Mouse (Mus musculus): ENCODE data around the gene Sphk2. TPM values are rescaled to one million over a fixed set of nuclear protein-coding genes. Genes with fewer than 3 reads are reported as not detected.
A peak's percentile ranks its signal among the peaks of the same experiment; 100 is the strongest.

Sphk2 gene
- total RNA-seq, 2 experiments from 2014 or later = 30.1 to 33.3 TPM

DNA sequence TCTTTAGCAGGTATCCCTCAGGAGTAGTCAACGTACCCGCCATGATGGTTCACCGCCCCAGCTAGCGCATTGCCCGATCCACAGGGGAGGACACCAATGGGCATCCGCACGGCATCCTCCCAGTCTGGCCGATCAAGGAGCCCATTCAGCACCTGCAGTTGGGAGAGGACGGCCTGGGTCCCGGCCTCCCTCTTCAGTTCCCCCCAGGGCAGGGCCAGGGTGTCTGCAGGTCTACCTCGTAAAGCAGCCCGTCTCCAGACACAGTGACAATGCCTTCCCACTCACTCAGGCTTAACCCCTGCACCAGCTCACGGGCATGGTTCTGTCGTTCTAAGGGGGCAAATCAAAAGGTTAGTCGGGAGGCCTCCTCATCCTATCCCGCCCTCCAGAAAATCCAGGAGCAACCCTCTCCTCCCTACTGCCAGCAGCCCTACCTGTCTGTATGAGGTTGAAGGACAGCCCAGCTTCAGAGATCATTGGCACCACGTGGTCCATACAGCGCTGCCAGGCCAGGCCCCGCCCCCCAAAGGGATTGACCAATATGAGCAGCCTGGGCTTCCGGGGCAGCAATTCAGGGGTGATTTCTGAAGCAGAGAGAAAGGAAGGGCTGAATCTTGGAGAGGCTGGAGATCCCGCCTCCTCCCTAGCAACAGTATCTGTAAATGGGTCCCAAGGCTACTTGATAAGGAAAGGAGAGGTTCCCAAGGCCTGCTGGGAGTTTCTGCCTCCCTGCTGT lies 5.6 kb downstream of the Sphk2 start:
- DNase-seq (ENCODE audit: low spot score in 2 of 2) = peak in 1 of 2 experiments; percentile 59

DNA sequence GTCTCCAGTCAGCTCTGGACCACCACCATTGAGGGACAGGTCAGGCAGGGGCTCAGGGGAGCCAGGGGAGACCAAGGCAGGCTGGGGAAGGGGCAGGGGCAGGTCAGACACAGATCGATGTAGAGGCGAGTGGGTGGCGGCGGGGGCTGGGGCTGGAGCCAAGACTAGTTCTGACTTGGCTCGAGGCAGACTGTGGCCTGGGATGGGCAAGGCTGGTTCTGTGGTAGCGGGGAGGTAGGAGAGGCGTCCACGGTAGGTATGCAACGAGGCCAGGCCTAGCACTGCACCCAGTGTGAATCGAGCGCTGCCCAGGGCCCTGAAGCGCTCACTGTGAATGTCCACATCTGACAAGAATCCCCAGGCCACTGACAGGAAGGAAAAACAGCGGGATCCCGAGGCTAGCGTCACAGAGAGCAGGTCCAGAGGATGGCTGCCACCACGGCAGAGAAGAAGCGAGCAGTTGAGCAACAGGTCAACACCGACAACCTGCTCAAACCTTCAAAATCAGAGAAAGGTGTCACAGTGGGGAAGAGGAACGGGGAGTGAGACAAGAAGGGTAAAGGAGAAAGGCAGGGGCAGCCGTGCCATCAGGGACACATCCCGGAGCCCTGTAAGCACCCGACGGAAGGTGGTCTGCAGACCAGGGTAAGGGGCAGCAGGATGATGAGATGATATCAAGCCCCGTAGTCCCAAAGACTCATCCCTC lies 6.3 kb downstream of the Sphk2 start:
- no peak for DNase-seq (ENCODE audit: low spot score in 2 of 2)

DNA sequence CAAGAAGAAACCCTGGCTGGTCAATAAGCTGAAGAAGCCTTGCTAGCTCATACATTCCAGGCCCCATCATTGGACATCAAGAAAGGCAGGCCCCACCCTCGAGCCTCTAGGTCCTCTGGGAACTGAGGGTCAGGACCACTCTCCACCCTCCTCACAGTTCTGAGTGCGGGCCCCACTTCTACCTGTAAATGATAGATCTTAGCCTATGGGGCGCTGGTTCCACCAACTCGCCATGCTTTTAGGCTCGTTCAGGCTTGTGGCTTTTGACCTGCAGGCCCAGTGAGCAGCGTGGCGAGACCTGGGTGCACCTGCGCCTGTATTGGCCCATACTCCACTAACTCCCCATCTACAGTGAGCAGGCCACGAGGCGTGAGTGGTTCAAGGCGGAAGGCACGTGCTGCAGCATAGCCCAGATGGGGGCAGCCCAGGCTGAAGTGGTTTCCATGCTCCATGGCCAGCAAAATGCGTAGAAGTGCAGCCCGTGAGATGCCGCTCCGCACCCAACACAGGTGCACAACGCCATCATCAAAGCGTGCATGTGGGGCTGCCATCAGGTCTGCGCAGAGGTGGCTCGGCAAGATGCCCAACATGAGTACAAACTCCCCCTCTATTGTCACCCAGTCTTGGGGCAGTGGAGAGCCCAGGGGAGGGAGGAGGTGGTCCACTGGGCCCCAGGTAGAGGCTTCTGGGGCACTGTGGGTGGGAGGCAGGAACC lies 7.2 kb downstream of the Sphk2 start:
- DNase-seq (ENCODE audit: low spot score in 2 of 2) = no peak

DNA sequence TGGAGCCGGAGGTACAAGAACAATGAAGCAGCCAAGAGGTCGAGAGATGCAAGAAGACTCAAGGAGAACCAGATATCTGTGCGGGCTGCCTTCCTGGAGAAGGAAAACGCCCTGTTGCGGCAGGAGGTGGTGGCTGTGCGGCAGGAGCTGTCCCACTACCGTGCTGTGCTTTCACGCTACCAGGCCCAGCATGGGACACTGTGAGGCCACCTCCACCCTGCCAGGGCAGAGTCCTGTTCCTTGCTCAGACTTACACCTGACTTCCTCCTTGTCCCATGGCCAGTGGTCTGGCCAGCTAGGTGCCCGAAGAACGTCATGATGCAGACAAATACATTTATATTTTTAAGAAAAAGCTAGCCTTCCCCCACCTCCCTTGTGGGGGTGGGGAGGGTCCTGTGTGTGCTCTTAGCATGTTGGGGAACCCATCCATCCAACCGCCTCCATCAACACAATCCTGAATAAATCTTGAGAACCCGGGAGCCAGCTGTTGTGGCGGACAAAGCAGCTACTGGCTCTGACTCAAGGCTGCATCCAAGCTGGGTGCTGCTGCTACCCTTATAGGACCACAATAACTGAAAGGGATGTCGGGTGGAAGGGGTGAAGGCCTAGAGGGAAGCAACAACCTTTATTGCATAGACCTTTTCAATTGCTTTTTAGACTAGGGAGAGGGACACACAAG lies 8.0 kb downstream of the Sphk2 start:
- no peak for DNase-seq (ENCODE audit: low spot score in 2 of 2)

- DNase-seq (ENCODE audit: low spot score in 2 of 2) = no peak
Observed at GRCm38 (mm10) chr7:45709036-45709435, 8.8 kb downstream of the Sphk2 start.

DNA sequence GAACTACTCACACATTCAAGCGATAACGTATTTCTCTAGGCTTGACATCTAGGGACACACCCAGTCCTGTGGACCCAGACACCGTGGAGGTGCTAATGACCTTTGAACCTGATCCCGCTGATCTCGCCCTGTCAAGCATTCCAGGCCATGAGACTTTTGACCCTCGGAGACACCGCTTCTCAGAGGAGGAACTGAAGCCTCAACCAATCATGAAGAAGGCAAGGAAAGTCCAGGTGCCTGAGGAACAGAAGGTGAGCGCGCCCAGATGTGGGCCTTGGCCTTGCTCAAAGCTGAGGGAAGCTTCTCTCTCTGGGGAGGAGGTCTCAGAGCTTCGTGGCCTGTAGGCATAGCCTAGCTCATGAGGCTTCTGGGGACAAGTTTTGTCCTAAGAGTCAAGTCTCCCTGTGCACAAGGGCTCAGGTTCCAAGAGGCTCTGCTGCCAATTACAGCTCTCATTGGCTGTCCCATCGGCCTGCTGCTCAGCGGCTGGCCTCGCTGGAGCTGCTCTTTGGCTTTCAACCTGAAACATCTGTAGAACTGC lies 9.5 kb downstream of the Sphk2 start:
- DNase-seq (ENCODE audit: low spot score in 2 of 2) = no peak

DNA sequence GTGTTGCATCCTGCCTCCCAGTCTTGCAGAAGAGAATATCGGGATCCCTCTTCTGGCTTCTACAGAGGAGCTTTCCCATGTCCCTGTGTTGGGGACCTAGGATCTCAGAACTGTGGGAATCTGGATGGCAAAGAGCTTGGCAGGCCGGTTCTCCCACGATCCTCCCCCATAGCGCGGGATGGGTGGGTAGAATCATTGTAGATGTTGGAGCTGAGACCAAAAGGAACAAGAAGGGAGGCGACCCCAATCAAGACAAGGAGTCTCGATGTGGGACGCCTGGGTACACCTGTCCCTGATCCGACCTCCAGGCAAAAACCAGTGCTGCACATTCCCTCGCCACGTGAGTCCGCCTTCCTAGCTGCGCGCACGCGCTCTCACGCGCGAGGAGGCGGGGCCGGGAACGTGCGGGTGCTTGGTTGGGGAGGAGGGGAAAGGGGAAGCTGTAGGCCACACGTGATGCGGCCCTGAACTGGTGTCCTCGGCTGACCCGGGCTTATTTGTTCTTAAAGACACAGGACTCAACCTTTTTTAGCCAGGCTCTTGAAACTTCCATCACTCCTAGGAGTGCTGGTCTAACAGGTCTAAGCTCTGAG lies 10.3 kb downstream of the Sphk2 start:
- DNase-seq (ENCODE audit: low spot score in 2 of 2) = peak; percentile 92 to 95

- DNase-seq (ENCODE audit: low spot score in 2 of 2) = peak; percentile 81 to 84
Observed at GRCm38 (mm10) chr7:45706721-45707241, 11.0 kb downstream of the Sphk2 start.

DNA sequence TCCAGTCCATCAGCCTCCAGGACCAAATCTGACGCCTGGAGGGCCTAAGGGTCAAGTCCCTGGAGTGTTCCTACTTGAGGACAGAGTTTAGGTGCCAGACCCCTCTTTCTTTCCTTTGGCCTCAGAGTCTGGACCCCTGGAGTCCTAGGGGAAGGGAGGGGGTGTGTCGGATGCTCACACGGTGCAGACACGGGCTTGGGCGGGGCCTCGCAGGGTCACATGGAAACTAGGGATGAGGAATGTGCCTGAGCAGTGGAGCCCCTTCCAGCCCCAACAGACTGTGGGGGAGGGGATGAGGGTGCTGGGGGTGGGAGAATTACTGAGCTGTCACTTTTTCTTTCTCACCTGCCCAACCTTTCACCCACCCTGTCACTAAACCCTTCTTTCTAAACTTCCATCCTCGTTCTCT lies 11.9 kb downstream of the Sphk2 start:
- DNase-seq (ENCODE audit: low spot score in 2 of 2) = peak in 1 of 2 experiments; percentile 70

DNA sequence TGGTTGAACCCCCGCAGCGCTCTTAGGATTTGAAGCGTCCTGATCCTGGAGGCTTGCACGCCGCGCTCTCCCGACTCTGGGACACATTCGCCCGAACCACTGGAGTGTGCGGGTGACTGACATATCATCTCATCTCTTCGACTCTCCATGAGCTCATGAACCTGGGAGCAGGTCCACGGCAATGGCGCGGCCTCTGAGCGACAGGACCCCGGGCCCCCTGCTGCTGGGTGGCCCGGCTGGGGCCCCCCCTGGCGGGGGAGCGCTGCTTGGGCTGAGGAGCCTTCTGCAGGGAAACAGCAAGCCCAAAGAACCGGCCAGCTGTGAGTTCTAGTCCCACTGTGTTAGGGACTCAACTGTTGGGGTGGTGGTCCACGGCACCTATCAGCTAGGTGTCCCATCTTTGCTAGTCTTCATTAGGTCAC lies 12.3 kb downstream of the Sphk2 start:
- DNase-seq (ENCODE audit: low spot score in 2 of 2) = no peak

DNA sequence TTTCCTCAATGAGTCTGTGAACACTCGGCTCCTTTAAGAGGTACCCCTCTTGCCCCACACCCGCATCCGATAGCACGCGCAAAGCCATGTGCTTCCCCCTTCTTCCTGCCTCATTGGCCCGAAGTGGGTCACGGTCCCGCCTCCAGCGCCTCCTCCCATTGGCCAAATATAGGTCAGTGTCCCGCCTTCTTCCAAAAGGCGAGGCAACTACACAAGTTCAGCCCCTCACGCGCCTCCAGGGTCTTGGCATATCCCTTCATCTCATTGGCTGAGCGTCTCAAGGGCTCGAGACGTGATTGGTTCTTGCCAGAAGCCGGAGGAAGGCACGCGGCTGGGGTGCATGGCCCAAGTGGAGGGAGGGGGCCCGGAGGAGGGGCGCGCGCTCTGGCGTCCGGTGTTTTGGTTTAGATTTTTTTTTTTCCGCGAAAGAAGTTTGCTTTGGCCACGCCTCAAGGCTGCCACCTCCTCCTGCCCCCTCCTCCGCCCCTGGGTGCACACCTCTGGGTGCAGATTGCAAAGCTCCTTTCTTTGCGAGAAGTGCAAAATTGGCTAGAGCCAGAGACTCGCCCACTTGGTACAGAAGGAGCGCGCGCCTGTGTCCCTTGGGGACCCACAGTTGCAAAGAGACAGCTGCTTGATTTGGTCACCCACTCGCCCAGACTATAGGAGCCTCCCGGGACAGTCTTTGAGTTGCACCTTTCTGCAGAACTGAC lies 12.9 kb downstream of the Sphk2 start, which contains the start of gene Dbp:
Gene Dbp, plus strand, starts transcription at position 359 of the 713 bp plus-strand sequence.
- DNase-seq (ENCODE audit: low spot score in 2 of 2) = peak; percentile 93 to 97

- peak in 1 of 2 experiments; percentile 57 for DNase-seq (ENCODE audit: low spot score in 2 of 2)
Observed at GRCm38 (mm10) chr7:45704046-45704559, 13.7 kb downstream of the Sphk2 start.

DNA sequence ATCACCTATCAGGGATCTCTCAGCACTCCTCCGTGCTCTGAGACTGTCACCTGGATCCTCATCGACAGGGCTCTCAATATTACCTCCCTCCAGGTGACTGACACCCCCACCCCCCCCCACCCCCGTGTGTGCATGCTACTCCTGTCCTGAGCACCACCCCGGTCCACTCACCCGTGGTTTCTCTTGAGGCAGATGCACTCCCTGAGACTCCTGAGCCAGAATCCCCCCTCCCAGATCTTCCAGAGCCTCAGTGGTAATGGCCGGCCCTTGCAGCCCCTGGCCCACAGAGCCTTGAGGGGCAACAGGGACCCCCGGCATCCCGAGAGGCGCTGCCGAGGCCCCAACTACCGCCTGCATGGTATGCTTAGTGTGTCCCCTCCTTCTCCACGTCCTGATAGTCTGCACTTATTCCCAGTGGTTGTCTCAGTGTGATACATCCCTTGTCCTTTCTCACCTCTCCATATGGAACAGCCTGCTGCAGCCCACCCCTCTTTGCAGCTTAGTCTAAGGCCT lies 14.2 kb downstream of the Sphk2 start:
- DNase-seq (ENCODE audit: low spot score in 2 of 2) = no peak

DNA sequence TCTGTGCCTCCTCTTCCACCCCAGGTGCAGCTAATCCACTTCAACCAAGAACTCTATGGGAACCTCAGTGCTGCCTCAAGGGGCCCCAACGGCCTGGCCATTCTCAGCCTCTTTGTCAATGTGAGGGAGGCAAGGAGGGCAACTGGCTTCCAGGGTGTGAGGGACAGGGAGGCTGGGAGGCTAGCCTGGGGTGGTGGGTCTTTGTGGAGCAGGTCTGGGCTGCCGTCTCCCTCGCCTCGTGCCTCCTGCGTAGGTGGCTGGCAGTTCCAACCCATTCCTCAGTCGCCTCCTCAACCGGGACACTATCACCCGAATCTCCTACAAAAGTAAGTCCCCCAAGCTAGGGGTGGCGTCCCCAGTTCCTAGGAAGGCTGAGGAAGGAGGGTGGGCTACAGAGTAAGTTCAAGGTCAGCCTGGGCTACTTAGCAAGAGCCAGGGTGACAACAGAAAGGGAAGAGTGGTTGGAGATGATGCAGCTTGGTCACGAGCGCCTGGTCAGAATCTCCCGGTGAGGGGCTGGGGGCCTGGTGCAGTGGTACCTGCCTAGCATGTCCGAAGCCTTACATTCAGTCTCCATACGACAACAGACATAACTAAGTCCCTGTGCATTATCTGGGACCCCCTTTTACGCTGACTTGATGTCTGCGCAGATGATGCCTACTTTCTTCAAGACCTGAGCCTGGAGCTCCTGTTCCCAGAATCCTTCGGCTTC lies 14.8 kb downstream of the Sphk2 start:
- DNase-seq (ENCODE audit: low spot score in 2 of 2) = no peak

- DNase-seq (ENCODE audit: low spot score in 2 of 2) = no peak
Observed at GRCm38 (mm10) chr7:45702316-45702715, 15.5 kb downstream of the Sphk2 start.

DNA sequence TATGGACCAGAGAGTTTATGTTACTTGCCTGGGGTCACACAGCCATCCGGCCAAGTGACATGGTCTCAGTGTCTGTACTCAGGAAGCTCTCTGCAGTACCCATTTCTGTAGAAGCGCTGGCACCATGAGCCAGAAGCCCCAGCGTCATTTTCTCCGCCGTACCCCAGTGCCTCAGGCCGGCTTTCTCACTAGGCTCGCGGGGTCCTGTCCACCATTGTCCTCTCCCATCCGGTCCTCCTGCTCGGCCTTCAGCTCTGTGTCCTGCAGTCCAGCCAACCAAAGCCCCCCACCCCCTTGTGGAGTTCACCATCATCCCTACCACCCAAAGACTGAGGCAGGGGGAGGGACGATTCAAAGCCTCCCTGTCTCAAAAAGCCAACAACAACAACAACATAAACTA lies 16.2 kb downstream of the Sphk2 start:
- no peak for DNase-seq (ENCODE audit: low spot score in 2 of 2)

GRCm38 (mm10) chr7:45701072-45701471 lies 16.7 kb downstream of the Sphk2 start:
- no peak for DNase-seq (ENCODE audit: low spot score in 2 of 2)

GRCm38 (mm10) chr7:45700301-45701015 lies 17.3 kb downstream of the Sphk2 start:
- DNase-seq (ENCODE audit: low spot score in 2 of 2) = no peak
